Mouse (Mus musculus): ENCODE data around the gene Prss16. TPM values are rescaled to one million over a fixed set of nuclear protein-coding genes. Genes with fewer than 3 reads are reported as not detected.
A peak's percentile ranks its signal among the peaks of the same experiment; 100 is the strongest.

Prss16 gene
- polyA plus RNA-seq, 1 experiment from 2014 or later: 645 TPM

- DNase-seq (ENCODE audit: low spot score): peak; percentile 49
Measured at GRCm38 (mm10) chr13:22036149-22036956, 26.8 kb upstream of the Prss16 start.

- DNase-seq (ENCODE audit: low spot score): peak; percentile 95
Measured at GRCm38 (mm10) chr13:22035267-22036148, 26.0 kb upstream of the Prss16 start, which contains the start of the genes Hist1h2ah and Hist1h2bk. Gene Hist1h2ah, minus strand, starts transcription at chr13:22035568. Gene Hist1h2bk, plus strand, starts transcription at chr13:22035870.

GRCm38 (mm10) chr13:22034443-22035266 is 25.1 kb upstream of the Prss16 start:
- peak; percentile 27 for DNase-seq (ENCODE audit: low spot score)

- peak; percentile 14 for DNase-seq (ENCODE audit: low spot score)
Measured at GRCm38 (mm10) chr13:22033741-22034442, 24.4 kb upstream of the Prss16 start.

DNA sequence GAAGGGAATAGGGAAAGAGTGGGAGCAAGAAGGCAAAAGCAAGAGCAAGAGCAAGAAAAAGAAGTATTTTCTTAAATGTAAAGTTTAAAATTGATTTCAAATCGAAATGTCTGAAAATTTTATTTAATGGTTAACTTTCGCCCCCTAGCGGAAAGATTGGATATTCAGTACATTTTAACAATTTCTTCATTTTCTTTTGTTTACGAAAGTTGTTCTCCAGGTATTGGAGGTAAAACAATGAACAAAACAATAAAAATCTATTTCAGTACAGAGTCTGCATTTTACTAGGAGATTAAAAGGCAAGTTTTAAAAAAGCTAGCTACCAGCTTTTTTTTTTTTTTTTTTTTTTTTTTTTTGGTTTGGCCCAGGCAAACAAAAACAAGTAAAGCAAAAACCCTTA is 21.0 kb upstream of the Prss16 start:
- peak; percentile 53 for DNase-seq (ENCODE audit: low spot score)

- DNase-seq (ENCODE audit: low spot score): peak; percentile 14
Measured at GRCm38 (mm10) chr13:22029928-22030327, 20.4 kb upstream of the Prss16 start.

GRCm38 (mm10) chr13:22028673-22029460 is 19.3 kb upstream of the Prss16 start:
- peak; percentile 85 for DNase-seq (ENCODE audit: low spot score)

- peak; percentile 92 for DNase-seq (ENCODE audit: low spot score)
Measured at GRCm38 (mm10) chr13:22026058-22027031, 16.8 kb upstream of the Prss16 start.

DNA sequence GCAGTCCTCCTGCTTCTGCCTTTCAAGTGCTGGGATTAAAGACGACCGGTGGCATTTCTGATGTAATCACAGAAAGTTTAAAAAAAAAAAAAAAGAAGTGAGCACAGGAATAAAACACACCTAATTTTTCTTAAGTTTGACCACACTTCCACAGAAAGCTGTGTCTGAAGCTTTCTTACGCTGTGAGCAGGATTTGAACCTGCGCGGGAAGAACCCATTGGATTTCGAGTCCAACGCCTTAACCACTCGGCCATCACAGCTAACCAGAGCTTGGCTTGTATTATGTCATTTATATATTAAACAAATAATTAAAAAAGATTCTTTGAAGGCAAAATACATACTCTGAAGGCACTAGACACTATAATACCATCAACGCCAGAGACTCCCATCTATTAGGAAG is 12.7 kb upstream of the Prss16 start:
- peak; percentile 83 for DNase-seq (ENCODE audit: low spot score)

- DNase-seq (ENCODE audit: low spot score): peak; percentile 47
Measured at GRCm38 (mm10) chr13:22021581-22021980, 12.0 kb upstream of the Prss16 start.

DNA sequence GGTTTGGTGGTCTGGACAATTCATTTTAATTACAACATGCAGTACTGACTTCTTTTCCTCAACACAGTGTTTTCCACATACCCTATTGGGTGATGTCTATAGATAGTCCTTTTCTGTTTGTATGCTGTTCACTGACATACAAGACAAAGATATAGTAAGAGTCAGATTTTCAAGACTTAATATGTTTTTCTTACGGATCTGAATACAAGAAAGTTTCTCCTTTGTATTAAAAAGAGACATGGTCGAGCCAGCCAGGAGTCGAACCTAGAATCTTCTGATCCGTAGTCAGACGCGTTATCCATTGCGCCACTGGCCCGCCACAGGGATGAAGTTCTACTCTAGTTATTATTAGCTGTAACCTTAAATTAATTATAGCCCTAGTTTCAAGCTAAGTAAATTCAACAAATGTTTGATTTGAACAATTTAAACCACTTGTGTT is 11.4 kb upstream of the Prss16 start:
- peak; percentile 64 for DNase-seq (ENCODE audit: low spot score)

DNA sequence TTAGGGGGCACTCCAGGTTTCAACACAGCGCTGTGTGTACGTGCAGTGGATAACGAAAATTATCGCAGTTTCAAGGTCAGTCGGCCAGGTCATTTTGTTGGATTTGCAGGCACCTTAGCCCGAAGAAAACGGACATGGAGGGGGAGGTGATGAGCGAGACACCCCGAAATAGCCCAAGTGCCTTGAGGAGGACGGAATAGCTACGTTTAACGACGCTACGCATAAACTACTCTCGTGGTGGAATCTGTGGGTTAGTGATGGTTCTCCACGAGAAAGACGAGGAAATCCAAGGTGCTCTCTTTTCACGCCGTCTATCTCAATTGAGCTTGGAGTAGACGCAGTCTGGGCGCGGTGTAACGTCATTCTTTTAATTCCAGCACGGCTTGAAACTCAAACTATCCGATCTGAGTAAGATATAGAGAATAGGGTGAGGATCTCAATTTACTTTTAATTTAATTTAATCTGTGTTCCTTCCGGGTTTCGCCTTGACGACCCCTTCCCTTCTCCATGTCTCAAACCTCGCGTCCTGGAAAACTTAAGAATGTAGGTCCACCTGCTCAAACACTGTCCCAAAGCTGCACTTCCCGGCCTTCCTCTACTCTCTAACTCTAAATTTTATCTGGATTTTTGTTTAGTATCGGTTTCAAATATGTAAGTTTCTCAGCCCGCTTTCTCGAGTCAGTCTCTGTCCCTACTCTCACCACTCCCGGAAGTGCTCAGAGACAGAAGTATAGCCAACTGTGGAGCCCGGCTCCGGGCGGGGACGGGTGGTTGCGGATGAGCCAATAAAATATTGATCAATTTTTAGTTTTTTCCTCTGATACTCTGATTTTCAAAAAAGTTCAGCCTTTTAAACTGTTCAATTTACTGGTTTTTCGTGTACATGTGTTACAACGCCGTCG is 10.6 kb upstream of the Prss16 start:
- DNase-seq (ENCODE audit: low spot score): peak; percentile 54

DNA sequence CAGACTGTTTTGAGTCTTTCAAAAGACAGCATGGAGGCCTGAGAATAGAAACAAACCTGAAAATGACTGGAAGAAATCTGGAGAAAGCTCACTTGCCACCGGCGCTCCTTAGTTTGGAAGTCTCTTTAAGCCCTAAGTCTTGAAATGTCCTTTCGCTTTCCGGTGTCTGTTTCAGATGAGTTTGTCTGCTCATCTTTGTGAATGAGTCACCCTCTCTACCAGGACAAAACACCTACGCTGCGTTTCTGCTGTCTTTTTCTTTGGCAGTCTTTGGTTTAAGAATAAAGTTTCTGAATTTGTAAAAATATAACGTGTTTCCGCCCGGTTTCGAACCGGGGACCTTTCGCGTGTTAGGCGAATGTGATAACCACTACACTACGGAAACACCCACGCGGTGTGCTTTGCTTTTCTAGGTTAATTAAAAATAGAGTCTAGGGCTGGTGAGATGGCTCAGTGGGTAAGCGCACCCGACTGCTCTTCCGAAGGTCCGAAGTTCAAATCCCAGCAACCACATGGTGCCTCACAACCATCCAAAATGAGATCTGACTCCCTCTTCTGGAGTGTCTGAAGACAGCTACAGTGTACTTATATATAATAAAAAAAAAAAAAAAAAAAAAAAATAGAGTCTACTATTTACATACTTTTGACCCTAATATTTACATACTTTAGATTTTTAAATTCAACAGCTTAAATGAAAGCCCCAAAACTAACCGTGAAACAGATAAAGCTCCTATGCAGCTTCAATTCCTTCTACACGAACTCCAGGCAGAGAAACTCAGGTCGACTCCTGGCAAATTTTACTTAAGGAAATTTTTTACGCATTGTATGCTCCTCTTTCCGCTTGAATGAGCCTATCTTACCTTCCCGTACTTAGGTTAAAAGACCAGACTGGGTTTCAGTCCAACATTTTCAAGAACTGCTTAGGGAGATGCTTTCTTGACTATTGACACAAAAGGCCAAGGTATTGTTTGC is 6.2 kb upstream of the Prss16 start:
- DNase-seq (ENCODE audit: low spot score): peak; percentile 95

DNA sequence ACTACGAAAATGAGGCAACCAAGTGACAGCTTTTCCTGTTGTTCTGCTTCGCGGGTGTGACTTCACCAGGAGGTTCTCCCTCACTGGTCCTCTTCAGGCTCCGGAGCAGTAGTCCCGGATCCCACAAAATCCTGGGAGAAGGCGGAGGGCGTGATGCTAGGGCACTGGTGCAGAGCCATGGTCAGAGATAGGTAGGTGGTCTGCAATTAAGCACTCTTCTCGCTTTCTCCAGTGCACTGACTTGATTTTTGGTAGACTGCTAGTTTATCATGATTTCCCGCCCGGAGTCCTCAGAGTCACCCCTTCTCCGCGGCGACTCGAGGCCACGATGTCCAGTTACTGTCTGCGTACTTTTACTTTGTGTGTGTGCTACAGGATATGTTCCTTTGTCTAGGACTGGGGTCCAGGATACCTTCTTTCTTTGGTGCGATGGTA is 4.9 kb upstream of the Prss16 start:
- DNase-seq (ENCODE audit: low spot score): no peak

GRCm38 (mm10) chr13:22013716-22014115 is 4.2 kb upstream of the Prss16 start:
- DNase-seq (ENCODE audit: low spot score): no peak

- DNase-seq (ENCODE audit: low spot score): no peak
Measured at GRCm38 (mm10) chr13:22008707-22009106, 835 bp downstream of the Prss16 start.
